Mouse (Mus musculus) spleen, adult 18-20 months (tissue): ENCODE results near the gene Sstr5.

Experiments
- DNase-seq, 2 experiments: peaks; one replicate each; pipeline ENCODE4 v3.0.0; 2022; ENCODE audit warnings: mixed read lengths in 2 of 2

The Sstr5 gene

DNA sequence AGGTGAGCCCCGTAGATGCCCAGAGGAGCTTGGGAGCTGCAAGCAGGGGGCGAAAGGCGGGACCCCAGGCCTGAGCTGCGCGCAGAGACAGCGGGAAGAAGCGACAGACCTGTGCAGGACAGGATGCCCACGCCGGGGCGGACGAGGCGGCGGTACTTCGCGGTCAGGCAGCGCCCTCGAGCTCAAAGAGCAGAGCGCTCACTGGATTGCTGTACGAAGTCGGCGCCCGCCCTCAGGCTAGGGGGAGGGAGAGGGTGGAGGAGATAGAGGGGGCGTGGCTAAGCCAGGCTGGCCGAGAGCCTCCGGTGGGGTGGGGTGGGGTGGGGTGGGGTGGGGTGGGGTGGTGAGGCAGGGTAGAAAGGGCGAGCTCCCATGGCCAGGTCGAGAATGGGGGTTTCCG is at the start of gene Sstr5:
TSS of gene Sstr5 (minus strand) at position 276 of the 400 bp plus-strand sequence.
- no peak for DNase-seq

DNA sequence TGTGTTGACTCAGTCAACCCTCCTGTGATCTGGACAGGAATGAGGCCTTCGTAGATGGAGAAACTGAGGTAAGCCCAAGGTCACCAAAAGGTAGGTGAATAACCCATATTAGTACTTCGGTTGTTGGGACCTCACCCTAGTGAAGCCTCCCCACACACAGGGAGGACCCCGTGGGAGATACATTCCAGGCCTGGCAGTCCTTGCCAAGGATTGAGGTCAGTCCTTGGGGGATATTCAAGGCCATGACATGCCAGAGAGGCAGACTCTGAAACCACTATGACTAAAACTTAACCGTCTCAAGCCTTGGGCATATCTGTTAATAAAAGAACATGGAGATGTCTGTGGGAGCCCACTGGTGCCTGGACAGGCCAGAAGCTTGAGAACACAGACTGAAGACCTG is 44.7 kb upstream of the Sstr5 start:
- no peak for DNase-seq

DNA sequence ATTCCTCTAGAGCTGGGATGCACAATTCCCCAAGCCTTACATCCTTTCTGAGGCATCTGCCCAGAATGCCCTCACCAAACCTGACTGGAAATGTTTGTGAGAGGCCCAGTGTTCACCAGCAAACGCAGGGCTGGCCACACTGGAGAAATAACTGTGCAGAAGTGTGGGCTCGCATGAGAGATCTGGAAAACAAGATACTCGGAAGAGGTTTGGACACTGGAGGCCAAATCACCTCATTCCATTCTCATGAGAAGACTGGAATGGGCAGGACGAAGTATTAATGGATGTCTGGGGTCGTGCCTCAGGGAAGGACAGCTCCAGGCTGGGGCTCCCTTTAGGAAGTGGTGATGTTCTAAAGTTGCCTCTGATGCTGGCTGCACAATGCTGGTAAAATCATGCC is 43.6 kb upstream of the Sstr5 start:
- no peak for DNase-seq

DNA sequence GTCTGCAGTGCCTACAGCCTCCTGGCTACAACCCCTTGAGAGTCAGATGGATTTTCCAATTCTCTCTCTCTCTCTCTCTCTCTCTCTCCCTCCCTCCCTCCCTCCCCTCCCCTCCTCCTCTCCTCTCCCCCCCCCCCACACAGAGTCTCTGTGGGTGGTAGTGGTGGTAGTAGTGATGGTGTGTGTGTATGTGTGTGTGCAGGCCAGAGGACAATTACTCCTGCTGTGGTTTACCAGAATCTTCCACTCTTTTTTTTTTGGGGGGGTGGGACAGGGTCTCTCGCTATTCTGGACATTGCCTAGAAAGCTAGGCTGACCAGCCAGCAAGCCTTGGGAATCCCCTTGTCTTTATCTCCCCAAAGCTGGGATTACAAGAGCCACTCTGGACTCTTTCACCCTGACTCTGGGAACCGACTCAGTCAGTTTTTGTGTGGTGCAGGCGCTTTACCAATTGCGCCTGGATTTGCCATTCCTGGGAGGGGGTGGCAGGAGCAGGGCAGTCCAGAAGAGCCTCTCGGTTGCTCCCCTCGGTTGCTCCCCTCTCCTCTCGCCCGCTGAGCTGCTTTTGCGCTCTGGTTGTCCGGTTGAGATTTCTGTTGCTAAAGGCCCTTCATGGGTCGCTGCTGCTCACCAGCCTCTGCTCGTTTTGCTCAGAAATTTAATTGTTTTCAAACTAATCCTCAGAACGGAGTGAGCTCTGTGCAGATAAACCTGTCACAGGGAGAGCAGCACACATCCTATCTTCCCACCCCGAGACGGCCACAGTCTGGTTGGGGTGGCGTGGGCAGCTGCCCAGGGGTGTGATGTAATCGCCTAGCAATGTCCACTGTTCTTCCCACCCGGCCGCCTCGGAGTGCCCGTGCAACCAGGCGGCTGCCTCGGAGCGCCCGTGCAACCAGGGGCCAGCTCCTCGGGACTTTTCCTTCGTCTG is 42.1 kb upstream of the Sstr5 start:
- no peak for DNase-seq

DNA sequence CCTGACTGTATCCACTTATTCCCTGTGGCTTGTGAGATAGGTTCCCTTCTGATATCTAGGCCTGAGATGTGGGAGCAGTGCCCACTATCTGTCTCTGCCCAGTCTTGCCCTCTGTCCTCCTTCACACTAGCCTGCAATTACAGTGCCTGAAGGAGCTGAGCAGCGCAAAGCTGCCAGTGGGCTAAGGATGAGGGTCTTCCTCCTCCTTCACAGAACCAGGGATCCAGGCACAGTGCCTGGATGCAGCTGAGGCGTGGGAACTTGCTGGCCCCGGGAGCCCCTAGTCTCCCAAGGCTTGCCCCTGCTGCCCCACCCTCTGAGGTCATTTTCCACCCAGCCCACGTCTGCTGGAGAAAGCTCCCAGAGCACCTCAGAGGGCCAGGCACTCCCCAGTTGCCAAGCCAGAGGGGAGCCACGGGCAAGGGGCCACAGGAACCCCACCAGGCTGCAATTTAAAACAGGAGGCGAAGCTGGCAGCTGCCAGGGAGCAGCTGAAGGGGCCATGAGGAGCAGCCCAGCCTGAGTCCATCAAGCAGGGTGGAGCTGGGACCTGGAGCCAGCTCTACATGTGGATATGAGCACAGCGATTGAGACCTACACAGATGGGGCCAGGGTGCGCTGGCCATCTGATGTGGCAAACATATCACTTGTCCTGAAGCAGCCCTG is 33.4 kb upstream of the Sstr5 start:
- no peak for DNase-seq

DNA sequence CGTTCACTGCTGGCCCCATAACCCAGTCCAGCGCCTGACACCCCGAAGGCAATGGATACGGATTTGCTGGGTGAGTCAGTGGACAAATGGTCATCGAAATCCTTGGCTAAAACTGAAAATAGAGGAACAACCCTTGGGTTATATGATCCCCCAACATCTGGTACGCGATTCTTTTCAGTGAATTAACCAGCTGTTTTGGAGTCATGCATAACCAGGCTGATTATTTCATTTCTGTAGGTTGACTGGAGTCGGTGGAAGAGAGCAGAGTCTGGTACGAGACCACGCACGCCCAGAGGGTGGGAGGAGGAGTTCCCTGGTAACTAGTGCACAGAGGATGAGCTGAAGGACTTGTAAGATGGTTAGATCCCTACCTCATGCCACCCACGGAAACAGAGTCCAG is 25.0 kb upstream of the Sstr5 start:
- no peak for DNase-seq

DNA sequence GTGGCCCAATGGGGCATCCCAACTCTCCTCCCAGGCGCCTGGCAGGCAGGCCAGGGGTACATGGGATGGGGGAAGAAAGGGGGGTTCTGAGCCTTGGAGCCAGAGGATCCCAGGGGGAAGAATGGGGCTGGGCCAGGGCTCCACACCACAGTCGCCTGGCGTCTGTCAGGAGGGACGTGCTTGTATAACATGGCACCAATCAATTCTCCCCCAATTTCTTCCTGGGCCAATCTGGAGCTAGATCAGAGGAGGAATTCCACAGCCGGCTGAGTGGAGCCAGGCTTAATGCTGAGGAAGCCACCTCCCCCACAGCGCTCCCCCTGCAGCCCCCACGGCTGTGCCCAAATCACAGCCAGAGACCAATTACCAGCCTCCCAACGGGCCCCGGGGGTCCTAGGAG is 23.4 kb upstream of the Sstr5 start:
- DNase-seq, result no peak

DNA sequence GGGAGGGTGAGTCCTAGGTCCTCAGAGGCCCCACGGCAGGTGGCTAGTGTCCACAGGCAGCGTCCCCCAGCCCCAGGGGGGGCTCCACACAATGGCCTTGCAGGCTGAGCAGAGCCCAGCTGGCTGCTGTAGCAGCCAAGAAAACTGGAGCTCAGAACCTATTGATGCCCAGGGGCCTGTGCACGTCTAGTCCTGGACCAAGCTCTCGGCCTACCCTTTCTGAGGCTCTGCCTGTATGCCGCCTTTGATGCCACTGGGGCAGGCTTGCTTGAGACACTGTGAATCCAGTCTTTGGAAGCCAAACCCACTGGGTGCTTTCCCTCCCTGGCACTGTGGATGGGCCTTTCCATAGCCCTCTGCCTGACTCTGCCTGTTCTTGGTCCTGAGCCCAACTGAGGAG is 22.4 kb upstream of the Sstr5 start:
- DNase-seq, result no peak

DNA sequence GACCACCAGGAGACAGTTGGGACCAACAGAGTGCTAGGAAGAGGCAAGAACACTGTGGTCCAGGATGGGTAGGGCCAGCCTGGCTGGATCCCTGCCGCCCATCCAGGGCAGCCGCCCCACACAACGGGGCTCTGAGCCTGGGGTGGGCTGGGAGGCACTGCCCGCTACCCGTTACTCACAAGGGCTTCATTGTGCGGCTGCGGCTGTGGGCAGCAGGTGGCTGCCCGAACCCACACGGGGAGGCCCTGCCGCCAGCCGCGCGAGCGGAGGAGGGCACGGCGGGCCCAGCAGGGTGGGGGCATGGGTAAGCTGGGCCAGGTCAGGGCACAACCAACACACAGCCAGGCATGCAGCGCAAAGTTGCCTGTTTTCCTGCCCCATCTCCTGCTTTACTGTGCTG is 21.1 kb upstream of the Sstr5 start:
- no peak for DNase-seq

DNA sequence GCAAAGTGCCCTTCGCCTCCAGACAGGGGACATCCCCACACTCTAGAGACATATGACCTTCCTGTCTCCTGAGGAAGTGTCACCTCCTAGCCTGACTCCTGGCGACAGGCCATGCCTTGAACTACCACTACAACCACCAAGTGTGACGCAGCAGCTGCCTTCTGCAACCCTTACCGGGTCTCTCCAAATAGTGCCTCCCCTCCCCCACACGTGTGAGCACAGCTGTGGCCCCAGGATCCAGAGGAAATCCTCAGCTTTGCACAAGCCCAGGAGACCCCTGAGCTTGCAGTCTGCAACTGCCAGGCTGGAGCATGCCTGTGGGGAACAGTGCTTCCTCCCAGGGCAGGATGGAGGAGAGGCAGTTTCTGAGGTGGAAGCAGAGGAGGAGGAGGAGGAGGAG is 19.2 kb upstream of the Sstr5 start:
- no peak for DNase-seq

DNA sequence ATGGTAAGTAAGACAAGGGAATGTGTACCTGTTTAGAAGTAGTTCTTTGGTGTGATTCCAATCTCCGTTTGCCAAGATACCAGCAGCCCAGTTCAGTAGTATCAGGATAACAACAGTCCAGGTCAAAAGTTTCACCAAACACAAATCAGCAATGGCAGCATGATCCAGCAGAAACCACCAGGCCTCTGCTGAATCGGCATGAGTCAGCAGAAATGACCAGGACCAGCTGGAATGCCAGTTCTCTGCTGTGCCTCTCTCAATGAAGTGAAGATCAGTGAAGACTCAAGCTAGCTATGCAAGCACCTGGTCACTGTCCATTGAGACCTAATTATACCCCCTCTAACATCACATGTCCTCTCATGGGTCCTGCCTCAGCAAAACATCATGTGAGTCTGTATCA is 17.0 kb upstream of the Sstr5 start:
- no peak for DNase-seq

DNA sequence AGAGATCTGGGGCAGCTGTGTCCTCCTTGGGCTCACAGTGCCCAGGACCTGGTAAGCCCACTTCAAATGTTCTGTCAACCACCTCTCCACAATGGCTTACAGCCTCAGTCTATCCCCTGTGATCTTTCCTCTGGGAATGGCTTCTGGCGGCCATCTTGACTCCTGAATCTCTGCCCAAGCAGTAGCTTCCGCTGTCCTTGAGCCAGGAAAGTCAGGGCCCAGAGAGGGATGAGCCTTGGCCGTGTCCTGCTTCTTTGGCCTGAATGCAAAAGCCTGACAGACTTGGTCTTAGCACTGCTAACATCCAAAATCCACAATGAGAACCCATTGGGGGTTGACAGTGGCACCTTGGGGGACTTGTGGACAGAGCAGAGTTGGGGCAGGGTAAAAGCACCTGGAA is 14.8 kb upstream of the Sstr5 start:
- no peak for DNase-seq

DNA sequence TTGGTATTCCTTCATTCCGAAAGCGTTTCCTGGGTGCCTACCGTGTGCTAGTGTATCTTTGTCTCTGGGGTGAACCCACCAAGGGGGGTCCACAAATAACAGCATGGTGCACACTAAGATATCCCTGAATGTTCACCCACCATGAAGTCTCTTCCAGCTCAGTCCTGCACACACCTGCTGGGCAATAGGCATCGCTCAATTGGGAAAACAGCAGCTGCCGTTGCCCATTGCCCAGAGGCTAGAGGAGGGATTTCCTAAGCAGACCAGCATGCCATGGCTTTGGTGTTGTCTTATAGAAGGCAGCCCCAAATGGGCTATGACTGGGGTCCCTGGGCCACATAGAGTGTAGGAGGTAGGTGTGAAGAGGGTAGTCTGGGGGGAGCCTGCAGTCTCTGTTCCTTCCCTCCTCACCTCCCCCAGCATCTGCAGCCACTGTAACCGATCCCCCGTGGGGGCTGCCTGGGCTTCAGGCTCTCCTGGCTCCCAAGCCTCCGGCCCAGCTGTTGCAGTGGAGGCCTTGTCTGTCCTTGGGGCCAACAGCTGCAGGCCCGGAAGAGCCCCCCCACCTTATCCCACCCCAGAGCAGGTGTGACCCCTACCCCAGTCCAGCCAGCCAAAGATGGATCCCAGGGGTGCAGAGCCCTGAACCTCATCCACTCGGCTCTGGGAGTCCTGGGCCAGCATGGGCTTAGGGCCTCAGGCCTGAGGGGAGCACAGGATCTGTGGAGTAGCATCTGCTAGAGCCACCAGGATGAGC is 13.2 kb upstream of the Sstr5 start:
- DNase-seq, result no peak

DNA sequence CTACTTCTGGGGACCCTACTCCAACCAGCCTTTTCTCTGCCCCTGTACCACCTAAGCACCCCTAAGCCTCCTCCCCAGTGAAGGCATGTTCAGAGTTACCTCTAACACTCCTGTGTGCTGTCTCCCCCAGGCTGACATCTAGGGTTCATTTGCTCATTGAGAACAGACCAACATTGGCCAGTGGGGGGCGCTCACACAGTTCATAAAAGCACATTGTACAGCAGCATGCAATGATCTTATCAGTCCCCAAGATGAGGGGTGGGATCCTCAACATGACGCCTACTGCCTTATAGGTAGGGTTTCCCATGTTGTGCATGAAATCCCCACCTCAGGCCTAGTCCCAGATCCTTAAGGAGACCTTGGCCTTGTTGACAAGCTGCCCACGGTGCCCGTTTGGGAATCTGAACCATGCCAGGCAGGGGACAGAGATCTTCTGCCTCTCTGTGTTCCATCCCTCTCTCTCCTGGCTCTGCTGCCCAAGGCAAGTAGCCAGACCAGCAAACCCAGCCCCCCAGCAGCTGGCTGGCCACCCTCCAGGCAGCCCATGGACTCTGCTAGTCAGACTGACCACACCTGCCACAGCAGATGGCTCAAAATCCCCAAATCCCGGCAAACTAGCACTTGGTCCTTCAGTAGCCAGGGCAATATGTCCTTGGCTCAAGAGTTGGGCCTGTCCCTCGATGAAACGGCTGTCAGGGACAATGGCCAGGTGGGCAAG is 11.9 kb upstream of the Sstr5 start:
- DNase-seq, result peak in 1 of 2 experiments; percentile 25

DNA sequence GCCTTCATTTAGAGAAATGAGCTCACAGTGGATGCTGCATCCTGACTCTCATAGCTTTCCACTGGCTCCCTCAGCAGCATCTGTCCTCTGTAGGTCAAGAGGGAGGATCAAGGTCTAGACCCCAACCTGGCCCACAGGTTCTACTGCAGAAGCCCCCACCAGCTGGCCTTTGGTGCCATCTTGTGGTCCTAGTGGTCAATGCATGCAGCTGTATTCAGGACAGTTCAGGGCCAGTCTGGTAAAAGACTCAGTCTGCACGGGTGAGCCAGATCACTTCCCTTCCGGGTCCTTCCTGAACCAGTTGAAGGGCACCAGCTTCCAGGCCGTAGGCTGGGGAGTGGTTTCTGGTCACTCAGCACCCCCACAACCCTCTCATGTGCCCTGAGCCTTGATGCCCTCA is 10.7 kb upstream of the Sstr5 start:
- DNase-seq, result peak in 1 of 2 experiments; percentile 49

DNA sequence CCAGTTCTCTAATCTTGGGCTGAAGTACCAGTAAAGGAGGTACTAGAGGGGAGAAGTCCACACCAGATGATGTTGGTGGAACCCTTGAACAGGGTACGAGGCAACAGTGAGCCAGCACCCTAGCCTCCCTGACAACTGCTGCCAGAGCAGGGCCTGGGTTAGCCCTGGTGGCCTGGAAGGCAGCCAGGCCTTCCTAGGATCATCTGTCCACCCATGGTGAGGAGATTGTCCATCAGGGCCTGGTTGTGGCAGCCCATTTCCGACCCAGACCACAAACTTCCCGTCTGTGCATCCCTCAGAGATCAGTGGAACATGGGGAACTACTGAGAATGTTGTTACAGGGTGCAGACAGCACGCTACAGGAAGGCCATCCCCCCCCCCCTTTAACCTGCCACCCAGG is 5.5 kb upstream of the Sstr5 start:
- DNase-seq, result no peak

DNA sequence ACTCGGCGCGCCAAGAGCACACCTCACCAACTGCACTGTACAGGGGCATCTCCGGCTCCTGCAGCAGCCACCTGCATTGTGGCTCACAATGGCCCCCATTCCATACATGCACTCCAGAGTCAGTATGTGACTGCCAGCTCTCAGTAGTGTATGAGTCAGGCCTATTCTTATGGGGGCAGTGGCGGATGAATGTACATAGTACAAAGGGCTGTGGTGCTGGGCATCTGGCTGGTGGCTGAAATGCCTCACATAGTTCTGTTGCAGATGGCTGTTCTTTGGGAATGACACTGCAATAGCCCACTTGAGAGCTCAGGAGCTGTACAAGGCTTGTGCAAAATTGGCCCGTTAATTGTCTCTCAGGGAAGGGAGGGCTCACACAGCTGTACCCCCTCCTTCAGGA is 15.0 kb downstream of the Sstr5 start:
- no peak for DNase-seq

DNA sequence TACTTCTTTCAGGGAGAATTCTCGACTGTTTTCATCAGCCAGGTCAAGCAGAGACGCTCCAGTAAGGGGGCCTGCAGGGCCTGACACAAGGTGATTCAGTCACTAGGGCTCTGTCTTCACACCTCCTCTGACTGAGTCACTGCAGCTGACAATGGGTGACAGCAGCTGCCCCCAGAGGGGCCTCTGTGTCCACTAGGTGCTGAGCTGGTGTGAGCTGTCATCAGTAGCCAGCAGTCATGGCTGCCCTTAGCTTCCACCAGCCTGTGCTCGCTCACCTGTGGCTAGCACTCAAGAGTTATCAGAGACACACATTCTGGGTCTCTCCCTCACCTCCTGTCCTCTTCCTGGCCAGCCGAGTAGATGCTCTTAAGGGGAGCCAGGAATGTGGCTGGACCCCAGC is 16.3 kb downstream of the Sstr5 start:
- no peak for DNase-seq

DNA sequence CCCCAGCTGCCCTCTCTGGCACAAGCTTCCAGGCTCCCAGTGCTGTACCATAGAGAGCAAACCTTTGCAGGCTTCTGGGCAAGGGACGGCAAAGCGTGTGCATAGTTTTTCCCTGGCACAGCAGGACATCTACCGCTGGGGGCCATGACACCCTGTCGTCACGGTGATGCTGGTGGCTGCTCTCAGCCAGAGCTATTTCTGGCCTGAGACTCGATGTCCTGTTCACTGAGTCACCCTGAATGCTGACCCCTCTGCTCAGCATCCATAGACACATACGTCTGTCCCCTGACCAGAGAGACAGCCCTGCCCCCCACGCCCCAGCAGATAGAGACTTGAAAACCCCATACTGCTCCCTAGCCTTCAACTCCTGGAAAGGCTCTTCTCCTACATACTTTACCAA is 16.9 kb downstream of the Sstr5 start:
- no peak for DNase-seq

DNA sequence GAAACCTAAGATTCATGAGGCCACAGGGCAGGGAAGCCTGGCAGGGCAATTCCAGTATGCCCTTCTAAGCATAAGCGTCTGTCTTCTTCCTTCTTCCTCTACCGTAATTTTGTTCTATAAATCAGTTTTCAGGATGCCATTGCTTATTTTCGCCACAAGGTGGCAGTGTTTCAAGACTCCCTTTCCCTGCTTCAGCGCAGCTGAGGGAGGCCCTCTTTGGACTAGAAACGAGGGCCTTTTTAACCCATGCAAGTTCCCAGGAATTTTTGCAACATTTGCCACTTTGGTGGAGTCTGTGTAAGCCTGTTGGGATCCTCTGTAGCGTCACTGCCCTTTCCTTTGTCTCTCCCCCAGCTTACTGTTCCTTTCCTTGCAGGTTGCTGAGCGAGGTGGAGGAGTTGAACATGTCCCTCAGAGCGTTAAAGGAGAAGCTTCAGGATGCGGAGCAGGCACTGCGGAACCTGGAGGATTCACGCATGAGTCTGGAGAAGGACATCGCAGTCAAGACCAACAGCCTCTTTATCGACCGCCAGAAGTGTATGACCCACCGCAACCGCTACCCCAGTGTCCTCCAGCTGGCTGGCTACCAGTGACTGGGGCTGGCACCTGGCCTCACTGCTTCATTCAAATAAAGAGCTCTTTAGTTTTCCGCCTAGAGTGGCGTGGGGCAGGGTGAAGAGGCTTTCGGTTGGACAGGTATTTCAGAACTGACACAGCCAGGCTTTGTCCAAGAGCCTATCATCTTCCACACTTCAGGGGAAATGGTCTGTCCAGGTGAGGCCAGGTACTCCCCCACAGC is 20.9 kb downstream of the Sstr5 start:
- peak in 1 of 2 experiments; percentile 38 for DNase-seq

DNA sequence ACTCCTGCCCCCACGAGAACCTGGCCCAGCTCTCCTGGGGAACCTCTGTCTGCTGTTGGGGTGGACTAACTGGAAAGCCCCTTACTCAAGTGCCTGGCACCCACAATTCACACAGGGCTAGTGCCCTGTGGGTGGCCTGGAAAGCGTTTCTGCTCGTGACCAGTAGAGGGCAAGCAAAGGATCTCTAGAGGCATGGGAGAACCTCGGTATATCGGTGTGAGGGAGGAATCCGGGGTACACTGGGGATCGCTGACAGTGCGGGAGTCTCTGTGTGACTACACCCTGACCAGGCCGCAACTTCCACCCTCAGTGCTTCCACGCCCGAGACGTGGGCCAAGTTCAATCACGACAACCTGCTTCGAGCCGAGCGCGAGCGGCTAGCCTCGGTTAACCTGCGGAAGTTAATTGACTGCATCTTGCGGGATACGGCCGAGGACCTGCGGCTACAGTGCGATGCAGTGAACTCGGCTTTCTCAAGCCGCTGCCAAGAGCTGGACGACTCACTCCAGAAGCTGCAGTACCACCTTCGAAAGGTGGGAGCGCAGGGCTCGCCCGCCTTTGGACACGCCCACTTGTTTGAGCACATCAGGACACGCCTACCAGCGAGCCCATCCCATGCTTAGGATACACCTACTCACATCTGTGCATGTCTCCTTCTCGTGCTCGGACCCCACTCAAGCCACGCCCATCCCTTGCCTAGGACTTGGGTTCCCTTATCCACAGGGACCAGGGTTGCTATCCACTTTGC is 22.6 kb downstream of the Sstr5 start:
- DNase-seq, result peak; percentile 35 to 59
